Mouse (Mus musculus) forebrain, embryonic 14.5 days (tissue): ENCODE results near the gene Arhgef3. TPM values are rescaled to one million over a fixed set of nuclear protein-coding genes. Genes with fewer than 3 reads are reported as not detected.
A peak's percentile ranks its signal among the peaks of the same experiment; 100 is the strongest.

Experiments
- ATAC-seq: fragments of 200-750 bp; cut with Nextera tagmentation; 2 replicates; pipeline ENCODE4 v1.8.0; 2017; ENCODE audit warnings: mild to moderate bottlenecking, moderate library complexity
- DNase-seq: peaks from one replicate; pipeline ENCODE4 v3.0.0-alpha.2; 2015; ENCODE audit warnings: low spot score
- H3K27ac ChIP-seq: fragments of 300-500 bp; sonication (generic); 2 replicates; pipeline ENCODE4 v1.5.1; 2014; ENCODE audit warnings: low read depth, mild to moderate bottlenecking, control low read depth, low read length, moderate library complexity
- H3K27me3 ChIP-seq: fragments of 300-500 bp; sonication (generic); replicated peaks from 2 replicates; pipeline ENCODE4 v1.6.1; 2014; ENCODE audit warnings: low read length, control low read depth, mixed read lengths; ENCODE audit not compliant: control insufficient read depth, insufficient read depth
- H3K36me3 ChIP-seq: fragments of 300-500 bp; sonication (generic); 2 replicates; pipeline ENCODE4 v1.6.1; 2014; ENCODE audit warnings: low read length, control low read depth; ENCODE audit not compliant: control insufficient read depth, insufficient read depth
- H3K4me1 ChIP-seq: fragments of 300-500 bp; sonication (generic); 2 replicates; pipeline ENCODE4 v1.6.1; 2014; ENCODE audit warnings: antibody characterized with exemption, low read length, control low read depth; ENCODE audit not compliant: control insufficient read depth, insufficient read depth
- H3K4me2 ChIP-seq: fragments of 300-500 bp; sonication (generic); 2 replicates; pipeline ENCODE4 v1.6.1; 2014; ENCODE audit warnings: mild to moderate bottlenecking, control low read depth, low read length
- H3K4me3 ChIP-seq: fragments of 300-500 bp; sonication (generic); 2 replicates; pipeline ENCODE4 v1.5.1; 2014; ENCODE audit warnings: low read depth, low read length, control low read depth
- H3K9ac ChIP-seq: fragments of 300-500 bp; sonication (generic); 2 replicates; pipeline ENCODE4 v1.6.1; 2014; ENCODE audit warnings: mild to moderate bottlenecking, low read length, control low read depth, moderate library complexity
- H3K9me3 ChIP-seq: fragments of 300-500 bp; sonication (generic); replicated peaks from 2 replicates; pipeline ENCODE4 v1.6.1; 2016; ENCODE audit warnings: low read length, control low read depth, mixed read lengths; ENCODE audit not compliant: control insufficient read depth
- WGBS: fragments of 180-500 bp; shearing (Covaris S2); extraction: QIAGEN DNeasy Blood & Tissue Kit; methylation state at CpG from one replicate; pipeline ENCODE4 v1.1.7; 2014; 5-methylcytosine and 5-hydroxymethylcytosine counted together
- microRNA-seq: library from miRNA; unstranded; fragments of <30 nt; microRNA quantifications from one replicate; pipeline ENCODE4, GENCODE M21; 2016
- polyA plus RNA-seq: library from polyadenylated mRNA; unstranded; fragments of >200 nt; fragmentation: Nextera tagmentation; extraction: Ambion mirVana; gene quantifications from 2 replicates; pipeline ENCODE4 v1.2.1, GENCODE M21; 2014

The Arhgef3 gene
- polyA plus RNA-seq, 1 experiment from 2014 or later: 3.0 TPM

- H3K4me3 ChIP-seq: no peak overlapping the region
- no peaks in the 10 kb centered on the region for H3K27me3 ChIP-seq
- peaks cover 12% of the 10 kb centered on the region; the same call in 1 of the 2 replicates for H3K36me3 ChIP-seq
- no peak for ATAC-seq
- DNase-seq: no peak
- no peak overlapping the region for H3K4me2 ChIP-seq
- peaks cover 14% of the 10 kb centered on the region for H3K9me3 ChIP-seq
- H3K4me1 ChIP-seq: no peaks in the 10 kb centered on the region
- H3K9ac ChIP-seq: no peak overlapping the region
- 95% methylated on average over 2 of the region's 2 CpGs for WGBS
- H3K27ac ChIP-seq: no peak overlapping the region
Observed at GRCm38 (mm10) chr14:27432064-27432463, 317.4 kb downstream of the Arhgef3 start.

GRCm38 (mm10) chr14:27436116-27436515 is 321.4 kb downstream of the Arhgef3 start:
- no peak overlapping the region for H3K4me3 ChIP-seq
- H3K9ac ChIP-seq: no peak overlapping the region
- no peak for ATAC-seq
- peaks cover 18% of the 10 kb centered on the region; the same call in 1 of the 2 replicates for H3K36me3 ChIP-seq
- no peak for DNase-seq
- H3K27ac ChIP-seq: no peak overlapping the region
- no peaks in the 10 kb centered on the region for H3K4me1 ChIP-seq
- no peaks in the 10 kb centered on the region for H3K27me3 ChIP-seq
- peaks cover 5% of the 10 kb centered on the region; the same call in 1 of the 2 replicates for H3K9me3 ChIP-seq
- 97% methylated on average over 1 of the region's 1 CpGs for WGBS
- H3K4me2 ChIP-seq: no peak overlapping the region

- 94% methylated on average over 3 of the region's 3 CpGs for WGBS
Observed at GRCm38 (mm10) chr14:27436826-27437225, 322.1 kb downstream of the Arhgef3 start.

GRCm38 (mm10) chr14:27440921-27441320 is 326.2 kb downstream of the Arhgef3 start:
- Histone ChIP-seq H3K9me3 (no peaks in the 10 kb centered on the region), H3K9ac (no peak overlapping the region), H3K27ac (no peak overlapping the region), H3K27me3 (no peaks in the 10 kb centered on the region), H3K4me1 (no peaks in the 10 kb centered on the region), H3K4me2 (no peak overlapping the region), H3K36me3 (peaks cover 33% of the 10 kb centered on the region), H3K4me3 (no peak overlapping the region)
- DNase-seq (peak; percentile 36), ATAC-seq (no peak)

More at GRCm38 (mm10) chr14:27436826-27437225, 322.1 kb downstream of the Arhgef3 start:
- Histone ChIP-seq H3K27me3 (no peaks in the 10 kb centered on the region), H3K9me3 (peaks cover 3% of the 10 kb centered on the region; the same call in 1 of the 2 replicates), H3K27ac (no peak overlapping the region), H3K4me3 (no peak overlapping the region), H3K4me2 (no peak overlapping the region), H3K36me3 (peaks cover 18% of the 10 kb centered on the region; the same call in 1 of the 2 replicates), H3K4me1 (no peaks in the 10 kb centered on the region), H3K9ac (no peak overlapping the region)
- ATAC-seq (no peak), DNase-seq (no peak)

- no peaks in the 10 kb centered on the region for H3K27me3 ChIP-seq
- H3K9me3 ChIP-seq: no peaks in the 10 kb centered on the region
- ATAC-seq: no peak
- peak; percentile 23 for DNase-seq
- peaks cover 52% of the 10 kb centered on the region for H3K36me3 ChIP-seq
- H3K9ac ChIP-seq: no peak overlapping the region
- WGBS: 87% methylated on average over 2 of the region's 2 CpGs
- H3K27ac ChIP-seq: no peak overlapping the region
- H3K4me2 ChIP-seq: no peak overlapping the region
- H3K4me3 ChIP-seq: no peak overlapping the region
- no peaks in the 10 kb centered on the region for H3K4me1 ChIP-seq
Observed at GRCm38 (mm10) chr14:27444851-27445281, 330.2 kb downstream of the Arhgef3 start.

GRCm38 (mm10) chr14:27446963-27447362 is 332.3 kb downstream of the Arhgef3 start:
- Histone ChIP-seq H3K27ac (no peak overlapping the region), H3K36me3 (peaks cover 49% of the 10 kb centered on the region), H3K4me1 (no peaks in the 10 kb centered on the region), H3K9me3 (no peaks in the 10 kb centered on the region), H3K4me3 (no peak overlapping the region), H3K4me2 (no peak overlapping the region), H3K27me3 (no peaks in the 10 kb centered on the region), H3K9ac (no peak overlapping the region)
- no peak for ATAC-seq
- DNase-seq: no peak
- WGBS: 91% methylated on average over 4 of the region's 4 CpGs

Small RNA genes lying within 50 kb of the gene (microRNA-seq; reads per million reads assigned to microRNA genes)
- gene Gm23633: not detected

Other genes starting within 250 kb of the Arhgef3 start
- 0.09 TPM in 1 of 2 replicates, not detected in the other for gene Asb14, start 220.3 kb upstream of the Arhgef3 start, polyA plus RNA-seq
- 62.4 and 86.8 TPM in 2 replicates for gene Appl1, start 143.7 kb upstream of the Arhgef3 start, polyA plus RNA-seq
- gene Hesx1, start 120.5 kb upstream of the Arhgef3 start, polyA plus RNA-seq: not detected in 2 replicates
- gene Il17rd, start 76.0 kb upstream of the Arhgef3 start, polyA plus RNA-seq: 1.3 and 1.9 TPM in 2 replicates